Mouse (Mus musculus) heart, postnatal 0 days (tissue): ENCODE measurements around the gene Ppt1. TPM values are rescaled to one million over a fixed set of nuclear protein-coding genes. Genes with fewer than 3 reads are reported as not detected.
A peak's percentile ranks its signal among the peaks of the same experiment; 100 is the strongest.
"Not testable (repeated sequence)": the region's sequence is repeated elsewhere in the genome, so short reads cannot be mapped to it uniquely, and the experiment has no call there.

ENCODE experiments used
- ATAC-seq: fragments of 200-750 bp; cut with Nextera tagmentation; 2 replicates; pipeline ENCODE4 v1.8.0; 2017; ENCODE audit warnings: low read depth, moderate number of reproducible peaks, moderate library complexity; ENCODE audit not compliant: insufficient read depth
- DNase-seq: peaks from one replicate; pipeline ENCODE4 v3.0.0-alpha.2; 2016; ENCODE audit warnings: low spot score
- H3K27ac ChIP-seq: fragments of 300-500 bp; sonication (generic); 2 replicates; pipeline ENCODE4 v1.5.1; 2014; ENCODE audit warnings: low read depth, mild to moderate bottlenecking
- H3K27me3 ChIP-seq: fragments of 300-500 bp; sonication (generic); 2 replicates; pipeline ENCODE4 v1.6.1; 2014; ENCODE audit warnings: low read length, mixed read lengths; ENCODE audit not compliant: control insufficient read depth, insufficient read depth
- H3K36me3 ChIP-seq: fragments of 300-500 bp; sonication (generic); replicated peaks from 2 replicates; pipeline ENCODE4 v1.6.1; 2014; ENCODE audit warnings: low read length, mixed read lengths; ENCODE audit not compliant: control insufficient read depth, insufficient read depth
- H3K4me1 ChIP-seq: fragments of 300-500 bp; sonication (generic); 2 replicates; pipeline ENCODE4 v1.6.1; 2014; ENCODE audit warnings: antibody characterized with exemption; ENCODE audit not compliant: control insufficient read depth, insufficient read depth
- H3K4me2 ChIP-seq: fragments of 300-500 bp; sonication (generic); 2 replicates; pipeline ENCODE4 v1.6.1; 2014; ENCODE audit warnings: low read depth, mild to moderate bottlenecking, low read length, moderate library complexity
- H3K4me3 ChIP-seq: fragments of 300-500 bp; sonication (generic); 2 replicates; pipeline ENCODE4 v1.5.1; 2014; ENCODE audit warnings: low read depth, low read length
- H3K9ac ChIP-seq: fragments of 300-500 bp; sonication (generic); replicated peaks from 2 replicates; pipeline ENCODE4 v1.6.1; 2014; ENCODE audit warnings: low read depth, low read length, mixed read lengths
- H3K9me3 ChIP-seq: fragments of 300-500 bp; sonication (generic); replicated peaks from 2 replicates; pipeline ENCODE4 v1.6.1; 2016; ENCODE audit warnings: low read length; ENCODE audit not compliant: control insufficient read depth
- CTCF ChIP-seq: IDR thresholded peaks from 2 replicates; pipeline ENCODE4 v1.5.1; 2016; ENCODE audit warnings: antibody characterized with exemption, control low read depth, low read depth
- EP300 ChIP-seq: IDR thresholded peaks from 2 replicates; pipeline ENCODE4 v1.6.1; 2016; ENCODE audit warnings: antibody characterized with exemption, low read depth
- WGBS: fragments of 180-500 bp; shearing (Covaris S2); extraction: QIAGEN DNeasy Blood & Tissue Kit; methylation state at CpG from one replicate; pipeline ENCODE4 v1.1.7; 2014; 5-methylcytosine and 5-hydroxymethylcytosine counted together
- polyA plus RNA-seq: library from polyadenylated mRNA; unstranded; fragments of >200 nt; fragmentation: Nextera tagmentation; extraction: Ambion mirVana; gene quantifications from 2 replicates; pipeline ENCODE4 v1.2.1, GENCODE M21; 2015
- total RNA-seq: library from RNA; depleted of rRNA; stranded (reverse); fragments of >200 nt; gene quantifications from 2 replicates; pipeline ENCODE4 v1.2.3, GENCODE M21; 2014; ENCODE audit warnings: low replicate concordance

Gene Ppt1
- total and polyA plus RNA-seq, 2 experiments from 2014 or later = 37.8 to 45.2 TPM

DNA sequence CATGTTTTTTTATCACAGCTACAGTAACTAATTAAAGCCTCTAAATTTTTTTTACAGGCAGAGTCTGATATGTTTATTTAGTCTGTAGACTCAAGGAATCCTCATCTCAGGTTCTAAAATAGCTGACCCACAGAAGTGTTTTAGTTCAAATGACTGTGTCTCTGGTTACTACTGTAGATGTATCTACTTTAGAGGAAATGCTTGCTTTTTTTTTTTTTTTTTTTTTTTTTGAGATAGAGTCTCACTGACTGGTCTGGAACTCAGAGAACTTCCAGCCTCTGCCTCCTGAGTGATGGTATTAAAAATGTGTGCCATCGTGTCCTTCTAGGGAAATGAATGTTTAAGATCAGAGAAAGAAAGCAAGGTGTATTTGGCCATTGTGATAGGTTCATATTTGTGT lies 19.8 kb upstream of the Ppt1 start:
- DNase-seq (no peak), ATAC-seq (no peak)
- no peak overlapping the region for H3K4me2 ChIP-seq
- no peak for TF ChIP-seq CTCF
- TF ChIP-seq EP300 = no peak
- 57% methylated on average over 1 of the region's 1 CpGs for WGBS
- H3K27me3 ChIP-seq = no peaks in the 10 kb centered on the region
- H3K36me3 ChIP-seq = no peaks in the 10 kb centered on the region
- H3K9me3 ChIP-seq = no peaks in the 10 kb centered on the region
- no peaks in the 10 kb centered on the region; the same call in 1 of the 2 replicates for H3K4me1 ChIP-seq
- H3K27ac ChIP-seq = no peak overlapping the region
- H3K9ac ChIP-seq = no peak overlapping the region
- H3K4me3 ChIP-seq = no peak overlapping the region

DNA sequence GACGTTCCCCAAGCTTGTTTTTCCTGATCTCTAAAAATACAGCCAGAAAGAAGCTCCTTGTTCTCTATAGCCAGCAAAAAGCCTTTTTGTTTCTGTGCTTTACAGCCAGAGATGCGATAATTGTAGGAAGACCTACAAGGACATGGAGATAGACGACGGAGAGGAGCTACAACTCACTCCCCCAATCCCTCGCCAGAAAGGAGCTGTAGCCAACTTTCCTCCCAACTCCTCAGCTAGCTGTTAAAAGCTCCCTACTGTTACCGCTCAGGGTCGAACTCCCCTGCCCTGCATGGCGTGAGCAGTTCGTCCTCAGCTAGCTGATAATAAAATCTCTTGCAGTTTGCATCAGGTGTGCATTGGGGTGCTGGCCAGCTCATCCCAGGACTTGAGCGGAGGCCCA lies 15.1 kb upstream of the Ppt1 start:
- not testable (repeated sequence) for H3K9me3 ChIP-seq, H3K4me1 ChIP-seq, H3K36me3 ChIP-seq, H3K4me3 ChIP-seq, ATAC-seq, H3K27me3 ChIP-seq, H3K4me2 ChIP-seq, DNase-seq, H3K9ac ChIP-seq
- 14% methylated on average over 10 of the region's 10 CpGs for WGBS
- 0 out of 2 replicates have a peak overlapping the region, but pooled peaks have one; percentile 3 for H3K27ac ChIP-seq

DNA sequence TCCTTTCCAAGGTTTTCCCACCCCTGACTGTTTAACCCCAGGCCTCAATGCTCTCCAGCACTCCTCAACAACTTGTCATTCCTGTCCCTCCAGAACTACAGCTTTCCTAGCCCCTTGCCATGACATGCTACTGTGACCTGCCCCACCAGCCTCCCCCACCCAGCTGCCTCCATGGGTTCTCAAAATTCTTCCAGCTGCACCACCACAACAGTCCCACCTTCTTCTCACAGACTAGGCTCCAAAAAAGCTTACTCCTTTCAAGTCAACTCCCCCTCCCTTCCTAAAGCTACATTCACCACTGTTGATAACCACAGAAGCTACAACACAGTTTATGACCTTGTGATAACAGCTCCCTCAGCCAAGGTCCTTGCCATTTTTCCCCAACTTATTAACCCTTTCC lies 8.4 kb upstream of the Ppt1 start:
- H3K27me3 ChIP-seq = no peaks in the 10 kb centered on the region
- peak; percentile 81 for ATAC-seq
- no peak overlapping the region for H3K4me3 ChIP-seq
- H3K4me1 ChIP-seq = 0 out of 2 replicates have a peak, but pooled peaks cover 3% of the 10 kb centered on the region
- H3K4me2 ChIP-seq = no peak overlapping the region
- H3K9ac ChIP-seq = no peak overlapping the region
- H3K9me3 ChIP-seq = no peaks in the 10 kb centered on the region
- DNase-seq = peak; percentile 70
- H3K27ac ChIP-seq = peak overlapping the region; percentile 69
- TF ChIP-seq EP300 (no peak), CTCF (no peak)
- H3K36me3 ChIP-seq = no peaks in the 10 kb centered on the region

DNA sequence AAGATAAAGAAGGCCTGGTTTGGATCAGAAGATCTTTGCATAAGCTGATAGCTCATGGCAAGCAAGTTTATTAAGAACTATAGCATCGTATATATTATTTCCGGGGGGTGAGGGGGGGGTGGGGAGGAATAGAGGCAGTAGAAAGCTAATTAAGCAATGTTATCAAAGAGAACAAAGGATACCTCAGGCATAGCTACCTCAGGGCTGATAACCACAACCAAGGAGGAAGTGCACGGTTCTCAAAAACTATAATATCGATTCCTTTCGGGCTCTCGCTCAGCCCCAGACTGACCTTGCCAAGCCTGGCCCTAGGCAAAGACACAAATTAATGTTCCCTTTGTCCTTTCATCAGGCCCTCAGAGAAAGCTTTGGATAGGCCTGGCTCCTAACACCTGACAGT lies 6.7 kb upstream of the Ppt1 start:
- Histone ChIP-seq H3K4me2 (no peak overlapping the region), H3K9me3 (no peaks in the 10 kb centered on the region), H3K9ac (no peak overlapping the region), H3K4me1 (0 out of 2 replicates have a peak, but pooled peaks cover 3% of the 10 kb centered on the region), H3K27me3 (no peaks in the 10 kb centered on the region), H3K4me3 (no peak overlapping the region), H3K27ac (no peak overlapping the region), H3K36me3 (no peaks in the 10 kb centered on the region)
- TF ChIP-seq EP300 (no peak), CTCF (no peak)
- DNase-seq = no peak
- 91% methylated on average over 6 of the region's 6 CpGs for WGBS
- ATAC-seq = no peak

DNA sequence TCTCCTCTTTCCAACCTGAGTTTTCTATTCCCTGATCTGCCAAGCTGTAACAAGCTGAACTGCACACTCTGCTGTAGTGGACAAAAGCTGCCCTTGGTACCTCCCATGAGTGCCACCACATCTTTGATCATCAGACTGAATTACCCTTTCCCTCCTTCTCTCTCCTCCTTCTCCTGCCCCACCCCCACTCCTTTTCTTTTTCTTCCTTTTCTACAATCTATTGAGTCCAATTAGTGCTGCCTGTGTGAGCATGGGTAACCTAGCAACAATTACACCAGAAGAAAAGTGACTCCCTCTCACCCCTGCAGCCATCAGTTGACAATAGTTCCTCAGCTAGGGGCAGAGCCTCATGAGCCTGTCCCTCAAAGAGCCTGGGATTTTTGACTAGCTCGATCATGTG lies 4.2 kb upstream of the Ppt1 start:
- Histone ChIP-seq H3K27me3 (no peaks in the 10 kb centered on the region), H3K4me2 (no peak overlapping the region), H3K9ac (no peak overlapping the region), H3K4me1 (peaks cover 8% of the 10 kb centered on the region), H3K4me3 (no peak overlapping the region), H3K9me3 (no peaks in the 10 kb centered on the region), H3K36me3 (no peaks in the 10 kb centered on the region), H3K27ac (no peak overlapping the region)
- 81% methylated on average over 1 of the region's 1 CpGs for WGBS
- no peak for ATAC-seq
- TF ChIP-seq EP300 (no peak), CTCF (no peak)
- DNase-seq = no peak

DNA sequence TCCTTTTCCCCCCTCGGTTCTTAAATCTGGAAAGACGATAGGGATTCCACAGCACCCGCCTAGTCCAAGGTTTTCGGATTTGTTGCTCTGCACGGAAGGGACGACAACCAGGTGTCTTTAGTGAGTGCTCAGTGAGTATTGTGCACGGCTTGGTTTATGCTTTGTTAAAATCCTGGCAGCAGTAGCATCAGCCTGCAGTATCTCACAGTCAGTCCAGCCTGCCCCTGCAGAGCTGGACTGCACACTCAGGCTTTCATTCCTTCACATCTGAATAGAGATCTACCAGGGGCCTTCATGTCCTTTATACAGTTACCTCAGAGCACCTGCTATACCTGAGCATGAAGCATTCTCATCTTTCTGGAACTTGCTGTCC lies 347 bp downstream of the Ppt1 start:
- Histone ChIP-seq H3K36me3 (no peaks in the 10 kb centered on the region), H3K27me3 (no peaks in the 10 kb centered on the region), H3K9ac (peak overlapping the region; percentile 65), H3K4me2 (peak overlapping the region; percentile 87), H3K4me3 (peak overlapping the region; percentile 72), H3K4me1 (peaks cover 13% of the 10 kb centered on the region), H3K9me3 (no peaks in the 10 kb centered on the region), H3K27ac (peak overlapping the region; percentile 54)
- TF ChIP-seq CTCF = no peak
- no peak for TF ChIP-seq EP300
- DNase-seq (no peak), ATAC-seq (peak; percentile 22; the same call in 1 of the 2 replicates)
- 0% methylated on average over 7 of the region's 7 CpGs for WGBS
